Mouse (Mus musculus) stomach, postnatal 0 days (tissue): ENCODE data around the gene Gm20425.

Source experiments
- CTCF ChIP-seq: IDR thresholded peaks from 2 replicates; pipeline ENCODE4 v1.5.1; 2016; ENCODE audit warnings: antibody characterized with exemption, low read depth, mild to moderate bottlenecking, moderate library complexity
- EP300 ChIP-seq: optimal IDR thresholded peaks from 2 replicates; pipeline ENCODE3; 2016; ENCODE audit warnings: antibody characterized with exemption

- TF ChIP-seq CTCF (no peak), EP300 (no peak)
These were observed 75.5 kb downstream of the Gm20425 start for GRCm38 (mm10) chr9:103154568-103154967.
